Mouse (Mus musculus) right cerebral cortex, postnatal 14 days (tissue): Measurements from ENCODE around the gene Bola2.

ENCODE experiments used
- DNase-seq: peaks from one replicate; pipeline ENCODE4 v3.0.0; 2022

Gene Bola2

DNA sequence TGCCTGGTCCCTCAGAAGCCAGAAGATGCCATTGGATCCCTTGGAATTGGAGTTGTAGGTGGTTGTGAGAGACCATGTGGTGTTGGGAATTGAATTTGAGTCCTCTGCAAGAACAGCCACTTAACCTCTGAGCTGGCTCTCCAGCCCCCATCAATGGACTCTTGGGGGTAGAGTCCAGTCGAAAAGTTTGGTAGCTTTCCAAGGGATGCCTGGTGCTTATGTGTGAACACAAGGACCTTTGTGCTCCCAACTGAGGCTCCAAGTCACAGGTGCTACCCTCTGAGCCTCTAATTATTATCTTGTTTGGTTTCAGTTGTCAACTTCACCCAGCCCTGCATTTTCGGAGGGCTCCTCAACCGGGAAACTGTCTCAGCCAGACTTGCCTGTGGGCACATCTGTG lies 4.5 kb upstream of the Bola2 start:
- no peak for DNase-seq

DNA sequence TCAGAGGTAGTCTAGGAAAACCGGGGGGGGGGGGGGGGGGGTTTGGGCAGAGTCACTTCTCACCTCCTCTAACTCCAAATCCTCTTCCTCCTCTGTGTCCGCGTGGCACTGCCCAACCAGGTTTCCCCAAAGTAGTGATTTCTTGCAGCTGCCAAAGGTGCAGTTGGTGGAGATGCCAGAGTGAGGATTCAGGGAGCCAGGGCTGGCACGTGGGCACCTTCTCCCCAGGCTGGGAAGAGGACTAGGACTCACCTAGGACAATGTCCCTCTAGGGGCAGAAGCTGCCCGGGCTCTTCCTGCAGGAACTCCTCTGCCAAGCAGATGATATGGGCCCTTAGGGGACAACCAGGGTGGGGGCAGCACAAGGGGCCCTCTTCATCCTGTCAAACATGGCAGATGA lies 3.5 kb upstream of the Bola2 start:
- DNase-seq: no peak

- no peak for DNase-seq
These were observed 2.8 kb upstream of the Bola2 start for GRCm38 (mm10) chr7:126692426-126692825.

DNA sequence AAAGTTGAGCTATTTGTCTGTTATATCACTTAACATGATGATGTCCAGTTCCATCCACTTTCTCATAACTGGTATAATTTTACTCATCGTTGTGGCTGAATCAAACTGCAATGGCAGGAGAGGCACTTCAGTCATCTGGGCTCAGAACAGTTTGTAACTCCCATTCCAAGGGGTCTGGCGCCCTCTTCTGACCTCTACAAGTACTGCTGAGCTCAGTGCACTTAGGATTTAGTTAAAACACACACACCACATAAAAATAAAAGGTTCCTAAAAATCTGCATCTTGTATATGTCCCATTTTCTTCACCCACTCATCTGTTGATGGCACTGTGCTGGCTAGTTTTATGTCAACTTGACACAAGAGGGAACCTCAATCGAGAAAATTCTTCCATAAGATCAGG lies 1.9 kb upstream of the Bola2 start:
- DNase-seq: peak; percentile 81

DNA sequence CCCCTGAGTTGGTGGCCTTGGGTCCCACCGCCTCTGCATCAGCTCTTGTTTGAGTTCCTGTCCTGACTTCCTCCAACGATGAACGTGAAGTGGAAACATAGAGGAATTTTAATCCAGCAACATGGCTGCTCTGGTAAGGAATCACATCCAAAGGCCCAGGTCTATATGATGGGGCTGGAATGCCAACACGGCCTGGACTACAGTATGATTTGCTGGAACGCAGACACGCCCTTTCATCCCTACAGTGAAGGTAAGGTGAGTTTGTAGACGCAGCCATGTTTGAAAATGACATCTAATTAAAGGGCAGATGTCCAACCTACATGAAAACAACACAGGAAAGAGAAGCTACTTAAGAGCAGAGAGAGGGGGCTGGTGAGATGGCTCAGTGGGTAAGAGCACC lies 1.4 kb upstream of the Bola2 start:
- no peak for DNase-seq

DNA sequence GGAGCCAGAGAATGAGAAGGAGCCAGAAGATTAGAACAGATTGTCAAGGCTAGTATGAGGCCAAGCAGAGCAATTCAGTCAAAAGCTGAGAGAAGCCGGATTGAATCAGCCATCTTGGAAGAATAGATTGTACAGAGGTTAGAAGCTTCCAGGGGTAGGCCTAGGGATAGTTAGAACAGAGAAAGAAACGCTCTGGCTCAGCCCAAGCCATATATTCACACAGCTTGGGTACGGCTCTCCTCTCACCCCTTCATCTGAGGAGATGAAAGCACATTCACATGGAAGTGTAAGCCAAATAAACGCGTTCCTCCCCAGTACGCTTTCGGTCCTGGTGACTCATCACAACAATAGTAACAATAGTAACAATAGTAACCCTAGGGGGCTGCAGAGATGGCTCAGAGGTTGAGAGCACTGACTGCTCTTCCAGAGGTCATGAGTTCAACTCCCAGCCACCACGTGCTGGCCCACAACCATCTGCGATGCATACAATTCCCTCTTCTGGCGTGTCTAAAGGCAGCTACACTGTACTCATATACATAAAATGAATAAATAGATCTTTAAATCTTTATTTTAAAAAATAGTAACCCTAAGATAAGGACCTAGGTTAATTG lies 655 bp upstream of the Bola2 start:
- no peak for DNase-seq

- peak; percentile 91 for DNase-seq
These were observed 518 bp downstream of the Bola2 start, which contains the start of gene Slx1b for GRCm38 (mm10) chr7:126695631-126696207. Gene Slx1b (minus strand): TSS chr7:126695784.

DNA sequence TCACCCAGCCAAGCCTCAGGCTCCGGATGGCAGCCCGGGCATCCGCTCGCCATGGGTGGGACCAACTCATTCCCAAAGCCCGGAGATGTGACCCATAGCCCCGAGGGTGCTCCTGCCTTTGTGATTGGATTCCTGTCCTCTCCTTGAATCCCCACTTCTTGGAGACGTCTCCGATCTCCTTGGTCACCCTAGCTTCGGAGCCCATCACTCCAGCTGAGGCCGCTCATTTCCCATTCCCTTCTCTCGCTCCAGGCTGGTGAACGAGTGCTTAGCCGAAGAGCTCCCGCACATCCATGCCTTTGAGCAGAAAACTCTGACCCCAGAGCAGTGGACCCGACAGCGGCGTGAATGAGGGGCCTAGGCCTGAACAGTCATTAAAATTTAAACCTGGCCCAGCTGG lies 1.1 kb downstream of the Bola2 start:
- no peak for DNase-seq

DNA sequence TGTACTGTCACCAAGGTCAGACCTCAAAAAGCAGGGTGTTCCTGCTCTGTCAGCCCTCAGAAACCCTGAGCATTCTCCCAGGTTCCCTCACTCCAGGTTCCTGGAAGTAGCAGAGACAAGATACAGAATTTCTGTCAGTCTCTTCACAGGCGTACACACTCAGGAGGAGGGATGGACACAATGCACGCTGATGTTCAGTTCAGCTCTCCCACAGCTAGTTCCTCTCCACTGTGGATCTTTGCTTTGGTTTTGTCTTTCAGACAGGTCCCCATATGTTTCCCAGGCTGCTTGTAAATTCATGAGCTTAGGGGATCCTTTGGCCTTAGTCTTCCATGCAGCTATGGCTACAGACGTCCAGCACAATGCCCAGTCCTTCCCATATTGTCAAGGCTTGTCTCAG lies 1.7 kb downstream of the Bola2 start:
- DNase-seq: no peak

DNA sequence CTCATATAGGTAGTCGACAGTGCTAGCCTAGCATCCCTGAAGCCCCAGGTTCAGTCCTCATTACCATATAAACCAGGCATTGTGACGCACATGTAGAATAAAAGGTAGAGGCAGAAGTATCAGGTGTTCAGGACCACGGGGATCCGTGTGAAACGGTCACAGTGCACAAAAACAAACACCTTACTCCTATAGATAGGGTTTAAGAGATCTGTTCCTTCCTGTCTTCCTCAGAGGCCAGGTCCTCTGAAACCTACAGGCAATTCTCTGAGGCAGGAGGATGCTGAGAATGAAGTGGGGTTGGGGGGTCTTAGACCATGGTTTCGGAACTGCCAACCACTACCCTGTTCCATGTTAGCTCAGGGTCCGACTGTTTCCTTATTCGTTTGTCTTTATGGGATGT lies 2.6 kb downstream of the Bola2 start:
- DNase-seq: no peak

DNA sequence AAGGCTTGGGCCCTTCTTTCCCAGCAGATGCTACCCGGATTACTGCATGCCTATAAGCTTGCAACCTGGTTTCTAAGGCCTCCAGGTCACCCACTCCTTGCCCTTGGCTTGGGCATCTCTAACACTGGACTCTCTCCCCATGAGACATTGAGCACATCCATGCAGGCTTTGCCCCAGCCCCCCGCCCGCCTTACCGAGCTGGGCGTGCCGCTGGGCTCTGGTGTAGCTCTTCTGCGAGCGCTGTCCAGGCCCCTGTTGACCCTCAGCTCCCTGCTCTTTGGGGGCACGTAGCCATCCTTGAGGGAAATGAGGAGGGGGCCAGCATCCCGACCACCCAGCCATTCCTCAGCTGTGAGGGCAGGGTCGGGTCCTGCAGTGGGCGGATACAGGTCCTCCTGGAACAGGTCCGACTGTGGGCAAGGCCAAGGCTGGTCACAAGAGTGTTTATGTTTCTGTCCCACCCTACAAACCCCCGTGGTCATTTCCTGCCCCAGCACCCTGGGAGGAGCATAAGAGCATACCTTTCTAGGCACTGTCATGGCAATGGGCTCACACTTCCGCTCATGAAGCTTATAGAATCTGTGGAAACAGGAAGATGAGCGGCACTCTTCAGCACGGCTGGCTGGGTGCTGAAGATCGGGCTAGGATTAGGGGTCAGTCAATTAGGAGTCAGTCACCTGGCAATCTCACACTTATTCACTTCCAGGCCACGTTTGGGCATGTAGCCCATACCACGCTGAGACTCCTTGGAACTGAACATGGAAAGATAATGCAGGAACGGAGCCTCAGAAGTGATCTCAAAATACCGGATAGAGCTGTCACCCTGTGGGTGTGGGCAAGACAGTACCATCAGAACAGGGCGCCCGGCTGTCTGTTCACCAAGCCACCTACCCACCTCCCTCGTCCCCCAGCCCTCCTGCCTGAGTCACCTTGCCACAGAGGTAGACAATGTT lies 5.1 kb downstream of the Bola2 start:
- DNase-seq: no peak

GRCm38 (mm10) chr7:126701070-126701469 lies 5.9 kb downstream of the Bola2 start:
- peak; percentile 98 for DNase-seq

DNA sequence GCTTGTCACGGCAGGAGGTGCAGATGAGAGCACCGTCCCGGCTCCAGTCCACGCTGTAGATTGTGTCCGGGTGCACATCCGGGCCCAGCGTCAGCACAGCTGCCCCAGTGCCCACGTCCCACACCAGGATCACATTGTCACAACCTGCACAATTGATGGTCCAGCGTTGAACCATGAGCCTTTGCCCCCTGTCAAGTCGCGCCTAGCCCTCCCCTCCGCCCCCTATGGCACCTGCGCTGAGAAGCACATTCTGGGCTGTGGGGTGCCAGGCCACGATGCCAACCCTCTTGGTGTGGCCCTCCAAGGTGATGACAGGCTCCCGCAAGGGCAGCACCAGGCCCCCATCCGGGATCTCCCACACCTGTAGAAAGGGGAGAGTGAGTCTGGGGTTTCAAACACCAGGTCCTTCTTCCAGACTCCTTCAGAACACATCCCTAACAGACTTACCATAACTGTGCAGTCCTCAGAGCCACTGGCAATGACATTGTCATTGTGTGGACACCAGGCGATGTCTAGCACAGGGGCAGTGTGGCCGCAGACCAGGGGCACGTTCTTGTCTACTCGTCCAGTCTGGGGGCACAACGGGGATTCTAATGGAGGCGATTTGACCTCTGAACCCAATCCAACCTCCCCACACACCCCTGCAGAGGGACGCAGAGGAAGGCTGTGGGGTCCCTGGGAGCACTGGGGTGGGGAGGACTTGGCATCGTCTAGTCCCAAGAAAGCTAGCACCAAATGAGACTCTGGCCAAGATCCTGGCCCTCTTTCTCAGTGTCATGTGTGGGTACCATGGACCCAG lies 6.6 kb downstream of the Bola2 start:
- DNase-seq: no peak

- DNase-seq: no peak
These were observed 7.2 kb downstream of the Bola2 start for GRCm38 (mm10) chr7:126702358-126702757.

DNA sequence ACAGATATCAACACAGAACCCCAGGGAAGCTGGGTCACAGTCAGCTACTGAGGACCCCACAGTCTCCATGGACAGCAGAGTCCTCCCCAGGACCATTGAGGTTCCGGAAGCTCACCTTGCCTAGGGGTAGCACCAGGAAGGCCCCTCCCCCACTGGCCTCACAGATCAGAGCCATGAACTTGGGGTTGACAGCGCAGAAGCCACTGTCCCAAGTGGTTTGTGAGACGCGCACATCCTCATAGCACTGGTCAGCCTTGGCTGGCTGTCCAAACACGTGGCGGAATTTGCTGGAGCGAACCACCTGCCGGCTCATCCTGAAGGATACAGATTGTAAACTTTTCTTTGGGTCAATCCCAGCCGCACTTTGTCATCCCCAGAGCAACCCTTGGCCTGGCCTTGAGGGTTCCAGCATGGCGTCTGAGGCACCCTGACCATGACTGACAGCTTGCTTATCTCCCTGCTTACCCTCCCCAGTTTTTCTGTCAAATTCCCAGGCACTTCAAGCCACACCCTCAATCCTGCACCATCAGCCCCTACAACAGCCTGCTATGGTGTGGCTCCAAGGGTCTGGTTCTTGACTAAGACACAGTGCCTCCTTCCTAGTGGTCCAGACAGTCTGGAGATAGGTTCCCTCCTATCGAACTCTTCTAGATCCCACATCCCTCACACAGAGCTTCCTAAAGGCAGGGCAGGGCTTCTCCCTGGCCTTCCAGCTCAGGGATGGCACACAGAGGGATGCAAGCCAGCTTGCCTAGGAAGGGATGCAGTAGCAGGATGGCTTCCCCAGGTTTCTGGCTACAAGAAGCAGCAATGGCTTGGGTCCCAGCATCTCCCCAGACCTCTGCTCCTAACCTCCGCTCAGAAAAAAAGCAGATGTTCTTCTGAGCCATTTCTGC lies 7.9 kb downstream of the Bola2 start:
- DNase-seq: peak; percentile 20

DNA sequence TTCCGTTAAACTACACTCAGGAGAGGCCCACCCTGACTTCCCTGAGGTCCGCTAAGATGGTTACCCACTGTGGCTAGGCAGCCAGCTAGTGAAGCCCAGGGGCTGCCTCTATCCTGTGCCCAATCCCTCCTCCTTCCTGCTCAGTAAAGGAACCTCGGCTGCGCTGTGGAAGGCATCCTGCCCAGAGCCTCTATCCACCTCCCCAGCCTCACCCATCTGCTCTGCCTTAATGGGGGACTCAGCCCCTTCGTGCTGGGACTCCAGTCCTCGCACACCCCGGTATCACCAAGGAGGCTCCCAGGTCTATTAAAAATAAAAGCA lies 8.5 kb downstream of the Bola2 start:
- DNase-seq: peak; percentile 38

GRCm38 (mm10) chr7:126704121-126704980 lies 9.2 kb downstream of the Bola2 start:
- peak; percentile 91 for DNase-seq

- no peak for DNase-seq
These were observed 12.4 kb downstream of the Bola2 start, which contains the start of gene Coro1a for GRCm38 (mm10) chr7:126707442-126708174. Gene Coro1a (minus strand): TSS chr7:126707787.

DNA sequence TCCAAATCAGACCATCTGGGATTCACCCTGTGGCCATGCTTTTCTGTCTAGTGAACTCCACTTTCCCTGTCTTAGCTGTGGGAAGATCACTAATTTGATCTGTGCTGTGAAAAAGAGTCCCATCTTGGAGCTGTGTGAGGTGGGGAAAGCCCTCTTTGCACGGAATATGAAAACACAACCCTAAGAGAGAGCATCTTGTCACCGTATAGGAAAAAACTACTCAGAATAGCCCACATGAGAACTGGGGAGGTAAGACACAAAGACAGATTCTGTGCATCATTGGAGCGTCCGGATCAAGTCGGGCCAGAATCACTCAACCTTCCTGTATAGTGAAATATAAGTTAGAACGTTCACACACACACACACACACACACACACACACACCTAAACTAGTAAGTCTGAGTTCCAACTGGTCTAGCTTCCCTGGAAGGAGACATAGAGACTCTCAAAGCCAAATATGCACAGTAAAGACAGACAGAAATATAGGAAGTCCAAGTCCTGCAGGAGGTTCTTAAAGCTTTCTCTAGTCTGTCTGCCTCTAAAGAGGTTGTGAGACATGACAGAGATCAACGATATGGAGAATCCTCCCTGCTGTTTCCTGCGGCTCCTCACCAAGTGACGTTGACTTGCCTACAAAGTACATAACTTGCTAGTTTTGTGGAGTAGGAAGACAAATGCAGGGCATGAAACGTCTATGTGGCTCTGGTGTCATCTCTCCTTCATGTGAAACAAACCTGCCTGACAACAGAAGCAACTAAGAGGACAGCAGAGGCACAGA lies 13.2 kb downstream of the Bola2 start:
- DNase-seq: no peak

GRCm38 (mm10) chr7:126710266-126710665 lies 15.1 kb downstream of the Bola2 start:
- DNase-seq: no peak
